Mouse (Mus musculus): Measurements from ENCODE around the gene Kif1b. TPM values are rescaled to one million over a fixed set of nuclear protein-coding genes. Genes with fewer than 3 reads are reported as not detected.
"Not testable (repeated sequence)": the region's sequence is repeated elsewhere in the genome, so short reads cannot be mapped to it uniquely, and the experiment has no call there.

Gene Kif1b
- total RNA-seq, 2 experiments from 2014 or later: 256 to 358 TPM

- H3K27ac ChIP-seq: no peak overlapping the region
- intact Hi-C loops (cut with DNase I): no loop called here
- H3K4me3 ChIP-seq: no peak overlapping the region
- TF ChIP-seq CTCF (IDR thresholded peaks at IDR 0.05): no peak
- DNase-seq: no peak
Observed at GRCm38 (mm10) chr4:149258926-149259325, 48.6 kb downstream of the Kif1b start.

- H3K27ac ChIP-seq: peak overlapping the region; percentile 81
- intact Hi-C loops (cut with DNase I): no loop called here
- peak; percentile 55 for DNase-seq
- H3K4me3 ChIP-seq: no peak overlapping the region
- no peak for TF ChIP-seq CTCF (IDR thresholded peaks at IDR 0.05)
Observed at GRCm38 (mm10) chr4:149256511-149257300, 50.8 kb downstream of the Kif1b start.

- intact Hi-C loops (cut with DNase I): no loop called here
- H3K27ac ChIP-seq: peak overlapping the region; percentile 81
- no peak for TF ChIP-seq CTCF (IDR thresholded peaks at IDR 0.05)
- no peak for DNase-seq
- H3K4me3 ChIP-seq: no peak overlapping the region; the same call in 1 of the 2 replicates
Observed at GRCm38 (mm10) chr4:149255277-149256270, 51.9 kb downstream of the Kif1b start.

DNA sequence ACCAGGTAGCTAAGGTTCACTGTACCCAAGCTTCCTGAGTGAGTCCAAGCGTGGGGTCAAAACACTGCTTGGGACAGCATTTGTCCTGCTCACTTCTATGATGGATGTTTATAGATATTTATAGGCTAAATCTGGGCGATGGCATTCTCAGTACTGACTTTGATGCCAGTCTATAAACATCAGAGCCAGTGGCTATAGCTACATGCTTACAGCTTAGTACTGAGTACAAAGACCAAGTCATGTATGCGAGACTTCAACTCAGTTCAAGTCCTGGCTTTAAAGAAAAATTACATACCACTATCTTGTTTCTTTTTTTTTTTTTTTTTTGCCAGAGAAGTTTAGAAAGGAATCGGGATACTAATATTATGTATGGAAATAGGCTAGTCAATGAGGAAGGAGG, 52.7 kb downstream of the Kif1b start:
- peak overlapping the region; percentile 81 for H3K27ac ChIP-seq
- no peak overlapping the region for H3K4me3 ChIP-seq
- no peak for TF ChIP-seq CTCF (IDR thresholded peaks at IDR 0.05)
- no peak for DNase-seq
- intact Hi-C loops (cut with DNase I): no loop called here

DNA sequence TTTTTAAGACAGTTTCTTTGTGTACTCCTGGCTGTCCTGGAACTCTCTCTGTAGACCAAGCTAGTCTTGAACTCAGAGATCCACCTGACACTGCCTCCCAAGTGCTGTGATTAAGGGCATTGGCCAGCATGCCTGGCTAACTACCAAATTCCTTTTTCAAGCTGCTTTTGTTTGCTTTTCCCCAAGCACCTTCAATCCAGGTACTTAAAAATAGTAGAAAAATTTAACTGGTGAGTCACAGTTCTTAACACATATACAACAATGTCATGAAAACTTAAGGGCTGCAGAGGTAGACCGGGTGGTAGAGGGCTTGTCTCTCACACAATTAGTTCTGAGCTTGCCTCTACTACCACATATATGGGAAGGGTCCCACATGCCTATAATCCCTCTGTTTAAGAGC, 58.2 kb downstream of the Kif1b start:
- no peak for DNase-seq
- TF ChIP-seq CTCF (IDR thresholded peaks at IDR 0.05): no peak
- intact Hi-C loops (cut with DNase I): no loop called here
- no peak overlapping the region for H3K4me3 ChIP-seq
- H3K27ac ChIP-seq: no peak overlapping the region

DNA sequence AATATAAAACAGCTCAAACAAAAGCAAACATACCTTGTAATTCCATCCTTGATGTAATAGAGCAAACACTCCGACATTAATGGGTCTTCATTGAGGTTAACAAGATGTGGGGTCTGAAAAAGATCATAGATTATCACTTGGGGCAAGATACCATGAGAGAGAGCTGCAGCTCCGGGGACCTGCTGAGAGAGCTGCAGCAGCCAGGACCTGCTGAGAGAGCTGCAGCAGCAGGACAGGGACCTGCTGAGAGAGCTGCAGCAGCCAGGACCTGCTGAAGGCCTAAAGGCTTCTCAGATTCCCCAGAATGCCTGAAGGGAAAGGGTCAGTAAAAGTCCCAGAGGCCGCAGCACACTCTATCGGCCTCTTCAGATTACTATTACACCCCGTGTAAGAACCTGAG, 59.7 kb downstream of the Kif1b start:
- no peak overlapping the region for H3K4me3 ChIP-seq
- TF ChIP-seq CTCF (IDR thresholded peaks at IDR 0.05): no peak
- H3K27ac ChIP-seq: no peak overlapping the region
- intact Hi-C loops (cut with DNase I): no loop called here
- DNase-seq: no peak

- Histone ChIP-seq H3K4me3 (no peak overlapping the region), H3K27ac (0 out of 2 replicates have a peak overlapping the region, but pooled peaks have one; percentile 3)
- intact Hi-C loops (cut with DNase I): no loop called here
- TF ChIP-seq CTCF (IDR thresholded peaks at IDR 0.05): no peak
- no peak for DNase-seq
Observed at GRCm38 (mm10) chr4:149247156-149247633, 60.3 kb downstream of the Kif1b start.

DNA sequence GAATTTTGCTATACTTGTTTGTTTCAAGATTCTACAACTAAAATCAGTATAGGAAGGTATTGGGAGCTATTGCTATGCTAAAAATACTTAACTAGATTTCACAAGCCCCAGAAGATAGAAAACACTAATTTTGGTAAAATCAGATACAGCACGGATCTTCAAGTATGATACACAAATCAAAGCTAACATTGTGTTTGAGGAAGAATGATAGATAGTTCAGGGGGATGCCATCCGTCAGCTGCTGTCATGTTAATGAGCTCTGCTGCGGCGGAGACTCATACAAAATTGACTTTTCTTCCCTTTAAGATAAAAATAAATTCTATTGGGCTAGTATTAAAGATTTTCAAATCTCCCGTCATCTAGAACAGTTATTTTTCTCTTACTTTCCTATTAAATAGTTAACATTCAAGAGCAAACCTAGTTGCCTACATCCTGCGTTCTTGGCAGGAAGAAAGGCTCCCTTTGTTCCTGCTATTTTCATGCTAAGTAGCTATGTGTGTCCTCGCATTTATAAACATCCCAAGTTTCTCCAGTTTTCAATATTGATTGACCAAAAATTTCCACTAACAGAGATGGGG, 60.8 kb downstream of the Kif1b start:
- DNase-seq: no peak
- no peak for TF ChIP-seq CTCF (IDR thresholded peaks at IDR 0.05)
- Histone ChIP-seq H3K4me3 (no peak overlapping the region), H3K27ac (peak overlapping the region; percentile 3; the same call in 1 of the 2 replicates)
- intact Hi-C loops (cut with DNase I): no loop called here

- no peak overlapping the region for H3K4me3 ChIP-seq
- DNase-seq: peak; percentile 36
Observed at GRCm38 (mm10) chr4:149237011-149237410, 70.5 kb downstream of the Kif1b start.

DNA sequence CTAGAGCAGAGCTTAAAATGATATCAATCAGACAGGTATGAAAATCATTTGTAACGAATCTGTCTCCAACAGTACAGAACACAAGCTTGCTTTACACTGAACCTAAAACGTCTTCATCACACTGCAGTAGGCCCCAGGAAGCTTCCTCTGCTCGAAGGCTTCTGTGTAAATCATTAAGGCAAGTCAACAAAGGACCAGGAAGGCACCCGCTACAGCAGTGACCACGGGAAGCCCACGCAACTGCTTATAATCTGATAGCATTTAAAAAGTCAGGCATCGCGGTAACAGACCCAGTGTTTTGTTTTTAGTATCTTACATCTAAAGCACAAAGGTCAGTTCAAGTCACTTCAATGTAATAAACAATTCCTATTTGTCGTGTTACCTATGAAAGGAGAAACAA, 73.6 kb downstream of the Kif1b start:
- intact Hi-C loops (cut with DNase I): no loop called here
- Histone ChIP-seq H3K27ac (peak overlapping the region; percentile 81), H3K4me3 (no peak overlapping the region)
- TF ChIP-seq CTCF (IDR thresholded peaks at IDR 0.05): no peak
- DNase-seq: no peak

More at GRCm38 (mm10) chr4:149237011-149237410, 70.5 kb downstream of the Kif1b start:
- intact Hi-C loops (cut with DNase I): no loop called here
- no peak for TF ChIP-seq CTCF (IDR thresholded peaks at IDR 0.05)
- peak overlapping the region; percentile 81; the same call in 1 of the 2 replicates for H3K27ac ChIP-seq

GRCm38 (mm10) chr4:149228682-149229081, 78.8 kb downstream of the Kif1b start:
- H3K27ac ChIP-seq; DNase-seq; intact Hi-C loops (cut with DNase I); H3K4me3 ChIP-seq: not testable (repeated sequence)
- peak; percentile 42 for TF ChIP-seq CTCF (IDR thresholded peaks at IDR 0.05)

GRCm38 (mm10) chr4:149228256-149228655, 79.2 kb downstream of the Kif1b start:
- DNase-seq: no peak
- intact Hi-C loops (cut with DNase I): no loop called here
- TF ChIP-seq CTCF (IDR thresholded peaks at IDR 0.05): no peak

More at GRCm38 (mm10) chr4:149228256-149228655, 79.2 kb downstream of the Kif1b start:
- H3K27ac ChIP-seq: no peak overlapping the region
- no peak overlapping the region for H3K4me3 ChIP-seq
